Mouse (Mus musculus) forebrain, embryonic 11.5 days (tissue): Measurements from ENCODE around the gene Ankrd9. TPM values are rescaled to one million over a fixed set of nuclear protein-coding genes. Genes with fewer than 3 reads are reported as not detected.

Experiments
- ATAC-seq: fragments of 200-750 bp; cut with Nextera tagmentation; replicated peaks from 2 replicates; pipeline ENCODE4 v1.8.0; 2017; ENCODE audit warnings: moderate TSS enrichment; ENCODE audit not compliant: low FRiP score
- DNase-seq: peaks from one replicate; pipeline ENCODE4 v3.0.0-alpha.2; 2017; ENCODE audit warnings: low spot score
- H3K27ac ChIP-seq: fragments of 300-500 bp; sonication (generic); 2 replicates; pipeline ENCODE4 v1.5.1; 2014; ENCODE audit warnings: low read depth, low read length
- H3K27me3 ChIP-seq: fragments of 300-500 bp; sonication (generic); 2 replicates; pipeline ENCODE4 v1.6.1; 2014; ENCODE audit warnings: mild to moderate bottlenecking, low read length, mixed read lengths; ENCODE audit not compliant: control insufficient read depth, insufficient read depth
- H3K36me3 ChIP-seq: fragments of 300-500 bp; sonication (generic); 2 replicates; pipeline ENCODE4 v1.6.1; 2014; ENCODE audit warnings: mild to moderate bottlenecking, low read length, moderate library complexity, mixed read lengths; ENCODE audit not compliant: control insufficient read depth, insufficient read depth
- H3K4me1 ChIP-seq: fragments of 300-500 bp; sonication (generic); replicated peaks from 2 replicates; pipeline ENCODE4 v1.6.1; 2014; ENCODE audit warnings: low read length, mixed read lengths; ENCODE audit not compliant: control insufficient read depth, insufficient read depth
- H3K4me2 ChIP-seq: fragments of 300-500 bp; sonication (generic); 2 replicates; pipeline ENCODE4 v1.6.1; 2014; ENCODE audit warnings: low read depth, mild to moderate bottlenecking, low read length, moderate library complexity, mixed read lengths; ENCODE audit not compliant: severe bottlenecking
- H3K4me3 ChIP-seq: fragments of 300-500 bp; sonication (generic); 2 replicates; pipeline ENCODE4 v1.5.1; 2014; ENCODE audit warnings: low read depth, low read length
- H3K9ac ChIP-seq: fragments of 300-500 bp; sonication (generic); 2 replicates; pipeline ENCODE4 v1.6.1; 2014; ENCODE audit warnings: low read length
- H3K9me3 ChIP-seq: fragments of 300-500 bp; sonication (generic); 2 replicates; pipeline ENCODE4 v1.6.1; 2016; ENCODE audit warnings: low read length, mixed read lengths; ENCODE audit not compliant: control insufficient read depth
- WGBS: fragments of 180-500 bp; shearing (Covaris S2); extraction: QIAGEN DNeasy Blood & Tissue Kit; methylation state at CpG from one replicate; pipeline ENCODE4 v1.1.7; 2014; 5-methylcytosine and 5-hydroxymethylcytosine counted together
- polyA plus RNA-seq: library from polyadenylated mRNA; unstranded; fragments of >200 nt; fragmentation: Nextera tagmentation; extraction: Ambion mirVana; gene quantifications from 2 replicates; pipeline ENCODE4 v1.2.1, GENCODE M21; 2014

Ankrd9 gene
- polyA plus RNA-seq, 1 experiment from 2014 or later, result 16.9 TPM

GRCm38 (mm10) chr12:110948910-110949201 lies 30.0 kb downstream of the Ankrd9 start:
- no peaks in the 10 kb centered on the region for H3K36me3 ChIP-seq
- WGBS, result 93% methylated on average over 3 of the region's 3 CpGs
- H3K27ac ChIP-seq, result no peak overlapping the region
- DNase-seq, result no peak
- H3K4me1 ChIP-seq, result no peaks in the 10 kb centered on the region
- H3K9ac ChIP-seq, result no peak overlapping the region
- H3K9me3 ChIP-seq, result no peaks in the 10 kb centered on the region
- no peaks in the 10 kb centered on the region for H3K27me3 ChIP-seq
- H3K4me2 ChIP-seq, result no peak overlapping the region
- no peak for ATAC-seq
- H3K4me3 ChIP-seq, result no peak overlapping the region

- no peak overlapping the region for H3K27ac ChIP-seq
- H3K9me3 ChIP-seq, result no peaks in the 10 kb centered on the region
- no peaks in the 10 kb centered on the region for H3K36me3 ChIP-seq
- no peaks in the 10 kb centered on the region for H3K27me3 ChIP-seq
- no peaks in the 10 kb centered on the region for H3K4me1 ChIP-seq
- ATAC-seq (no peak), DNase-seq (no peak)
- H3K4me2 ChIP-seq, result no peak overlapping the region
- no peak overlapping the region for H3K4me3 ChIP-seq
- WGBS, result 89% methylated on average over 6 of the region's 6 CpGs
- H3K9ac ChIP-seq, result no peak overlapping the region
Observed at GRCm38 (mm10) chr12:110948082-110948909, 30.5 kb downstream of the Ankrd9 start.

DNA sequence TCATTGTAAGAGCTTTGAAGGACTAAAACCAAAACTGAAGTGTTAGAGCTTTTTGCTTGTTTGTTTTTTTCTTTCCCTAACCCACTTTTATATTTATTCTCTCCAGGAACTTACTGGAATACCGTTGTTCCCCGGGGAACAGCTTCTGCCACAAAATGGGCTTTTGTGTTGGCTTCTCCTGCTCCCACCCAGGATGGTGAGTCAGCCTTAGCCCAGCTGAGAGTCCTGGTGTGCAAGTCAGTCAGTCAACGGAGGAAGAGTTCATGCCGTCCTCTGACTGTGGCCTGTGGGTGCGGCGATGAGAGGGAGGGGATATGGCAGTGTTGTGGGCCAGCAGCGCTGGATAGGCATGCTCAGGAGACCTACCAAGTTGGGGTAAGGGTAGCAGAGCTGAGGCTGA lies 32.6 kb downstream of the Ankrd9 start:
- 83% methylated on average over 7 of the region's 7 CpGs for WGBS
- Histone ChIP-seq H3K27me3 (no peaks in the 10 kb centered on the region), H3K9ac (no peak overlapping the region), H3K27ac (no peak overlapping the region), H3K9me3 (no peaks in the 10 kb centered on the region), H3K36me3 (no peaks in the 10 kb centered on the region), H3K4me3 (no peak overlapping the region), H3K4me2 (no peak overlapping the region), H3K4me1 (no peaks in the 10 kb centered on the region)
- DNase-seq (no peak), ATAC-seq (no peak)

DNA sequence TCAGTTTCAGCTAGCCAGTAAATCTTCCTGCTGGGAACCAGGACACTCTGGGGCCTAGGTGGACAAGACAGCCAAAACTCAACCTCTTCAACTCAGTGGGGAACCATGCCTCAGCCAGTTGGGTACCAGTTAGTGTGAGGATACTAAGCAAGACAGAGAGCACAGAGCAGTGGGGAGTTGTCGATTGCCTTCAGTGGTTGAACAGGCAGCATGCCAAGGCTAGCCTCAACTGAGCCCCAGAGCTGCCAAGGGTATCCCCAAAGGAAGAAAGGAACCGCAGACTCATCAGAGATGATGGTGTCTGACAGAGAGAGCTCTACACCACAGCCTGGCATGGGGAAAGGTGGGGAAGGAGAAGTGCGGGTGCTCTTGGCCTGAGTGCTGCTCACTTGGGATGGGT lies 38.0 kb downstream of the Ankrd9 start:
- DNase-seq (no peak), ATAC-seq (no peak)
- Histone ChIP-seq H3K36me3 (peaks cover 3% of the 10 kb centered on the region; the same call in 1 of the 2 replicates), H3K4me1 (no peaks in the 10 kb centered on the region), H3K9me3 (no peaks in the 10 kb centered on the region), H3K27me3 (no peaks in the 10 kb centered on the region), H3K27ac (no peak overlapping the region), H3K9ac (no peak overlapping the region), H3K4me3 (no peak overlapping the region), H3K4me2 (no peak overlapping the region)
- 94% methylated on average over 3 of the region's 3 CpGs for WGBS

GRCm38 (mm10) chr12:110939385-110939784 lies 39.5 kb downstream of the Ankrd9 start:
- Histone ChIP-seq H3K4me1 (no peaks in the 10 kb centered on the region), H3K9me3 (no peaks in the 10 kb centered on the region), H3K27me3 (no peaks in the 10 kb centered on the region), H3K9ac (no peak overlapping the region), H3K4me2 (no peak overlapping the region), H3K4me3 (no peak overlapping the region), H3K27ac (no peak overlapping the region), H3K36me3 (peaks cover 3% of the 10 kb centered on the region; the same call in 1 of the 2 replicates)
- 94% methylated on average over 5 of the region's 5 CpGs for WGBS
- no peak for DNase-seq
- no peak for ATAC-seq

DNA sequence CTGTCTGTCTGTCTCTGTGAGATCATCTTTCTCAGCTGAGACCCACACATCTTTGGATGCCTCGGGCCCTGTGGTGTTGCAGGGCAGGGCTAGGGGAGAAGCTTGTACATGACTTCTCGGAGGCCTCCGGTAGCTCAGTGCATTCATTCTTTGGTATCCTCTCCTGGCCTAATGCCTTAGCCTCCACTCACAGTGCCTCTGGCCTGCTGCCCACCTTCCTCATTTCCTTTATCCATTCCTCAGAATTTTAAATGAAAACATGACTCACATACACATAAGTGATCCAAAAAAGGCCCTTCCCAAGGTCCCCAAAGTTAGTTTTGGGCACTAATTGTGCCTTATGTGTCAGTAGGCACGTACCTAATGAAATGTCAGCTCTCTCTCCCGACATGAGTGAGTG lies 41.3 kb downstream of the Ankrd9 start:
- Histone ChIP-seq H3K9me3 (no peaks in the 10 kb centered on the region), H3K9ac (no peak overlapping the region), H3K4me1 (no peaks in the 10 kb centered on the region), H3K4me2 (no peak overlapping the region), H3K27me3 (no peaks in the 10 kb centered on the region), H3K27ac (no peak overlapping the region), H3K36me3 (peaks cover 5% of the 10 kb centered on the region; the same call in 1 of the 2 replicates), H3K4me3 (no peak overlapping the region)
- WGBS, result 90% methylated on average over 5 of the region's 5 CpGs
- DNase-seq (no peak), ATAC-seq (no peak)

GRCm38 (mm10) chr12:110935983-110936620 lies 42.7 kb downstream of the Ankrd9 start:
- WGBS, result 64% methylated on average over 9 of the region's 9 CpGs
- no peaks in the 10 kb centered on the region for H3K9me3 ChIP-seq

GRCm38 (mm10) chr12:110932820-110933219 lies 46.0 kb downstream of the Ankrd9 start:
- H3K4me3 ChIP-seq, result no peak overlapping the region
- WGBS, result 77% methylated on average over 5 of the region's 5 CpGs
- ATAC-seq (no peak), DNase-seq (no peak)
- no peak overlapping the region for H3K27ac ChIP-seq
- H3K9ac ChIP-seq, result no peak overlapping the region
- no peaks in the 10 kb centered on the region for H3K4me1 ChIP-seq
- H3K36me3 ChIP-seq, result peaks cover 2% of the 10 kb centered on the region; the same call in 1 of the 2 replicates
- no peaks in the 10 kb centered on the region for H3K27me3 ChIP-seq
- no peaks in the 10 kb centered on the region for H3K9me3 ChIP-seq
- H3K4me2 ChIP-seq, result no peak overlapping the region

More at GRCm38 (mm10) chr12:110935983-110936620, 42.7 kb downstream of the Ankrd9 start:
- Histone ChIP-seq H3K4me3 (no peak overlapping the region), H3K4me1 (no peaks in the 10 kb centered on the region), H3K4me2 (no peak overlapping the region), H3K27ac (no peak overlapping the region), H3K27me3 (no peaks in the 10 kb centered on the region), H3K9ac (no peak overlapping the region), H3K36me3 (peaks cover 5% of the 10 kb centered on the region; the same call in 1 of the 2 replicates)
- peak; percentile 83 for ATAC-seq
- DNase-seq, result peak; percentile 84
